Comparison of ENCODE assay signal across 8 mouse cellular contexts in the genomic region with DNA sequence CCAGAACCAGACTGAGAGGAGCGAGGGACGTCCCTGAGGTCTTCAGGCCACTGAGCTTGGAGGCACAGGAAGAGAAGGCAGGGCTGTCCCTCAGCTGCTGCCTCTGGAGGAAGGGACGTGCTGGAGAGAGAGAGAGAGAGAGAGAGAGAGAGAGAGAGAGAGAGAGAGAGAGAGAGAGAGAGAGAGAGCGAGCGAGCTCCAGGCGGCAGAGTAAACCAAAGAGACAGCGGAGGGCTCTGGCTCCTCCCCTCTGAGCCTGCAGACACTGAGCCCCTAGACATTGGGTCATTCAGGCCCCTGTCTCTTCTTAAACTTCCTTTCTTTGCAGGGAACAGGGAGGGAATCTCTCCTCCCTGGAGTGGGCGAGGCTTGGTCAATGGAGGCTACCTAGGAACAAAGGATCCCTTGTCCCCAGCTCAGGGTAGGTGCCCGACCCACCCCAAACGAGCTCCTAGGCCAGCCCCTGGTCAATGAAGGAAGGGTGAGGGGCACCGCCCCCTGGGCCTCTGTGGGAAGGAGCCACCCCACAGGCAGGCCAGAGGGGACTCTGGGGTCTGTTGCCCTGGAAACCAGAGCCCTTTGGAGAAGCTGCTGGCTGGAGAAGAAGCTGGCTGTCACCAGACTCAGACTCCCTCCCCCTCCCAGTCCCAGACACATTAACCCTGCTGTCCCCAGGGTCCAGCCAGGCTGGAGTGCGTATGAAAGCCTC. TPM values are rescaled to one million over a fixed set of nuclear protein-coding genes. Genes with fewer than 3 reads are reported as not detected.
DNase-seq lines count a peak whose midpoint lies in the region; ATAC-seq and TF ChIP-seq lines count a peak whose summit lies in the region.

No protein-coding gene starts in this region.

- no peaks in the 10 kb centered on the region for H3K36me3 ChIP-seq in forebrain, postnatal 0 days (ENCODE audit: insufficient read depth)
- peaks cover 8% of the 10 kb centered on the region for H3K36me3 ChIP-seq in hindbrain, embryonic 12.5 days
- H3K36me3 ChIP-seq in small intestine, adult 2 months (ENCODE audit: control insufficient read depth, insufficient read depth, low read length): no peaks in the 10 kb centered on the region

- ATAC-seq in forebrain, postnatal 0 days: peak; percentile 89
- ATAC-seq in hindbrain, embryonic 12.5 days (ENCODE audit: low FRiP score): peak; percentile 87

- no peak overlapping the region for H3K4me3 ChIP-seq in lung, adult 2 months (replicated peaks; ENCODE audit: extremely low read depth, low read depth, low read length)
- H3K4me3 ChIP-seq in forebrain, postnatal 0 days (ENCODE audit: low read depth, low read length): no peak overlapping the region
- H3K4me3 ChIP-seq in hindbrain, embryonic 12.5 days: no peak overlapping the region
- no peak overlapping the region for H3K4me3 ChIP-seq in small intestine, adult 2 months (ENCODE audit: low read depth, low read length)

- peak overlapping the region; percentile 80 for H3K27ac ChIP-seq in forebrain, postnatal 0 days (ENCODE audit: low read depth, low read length)
- H3K27ac ChIP-seq in hindbrain, embryonic 12.5 days: peak overlapping the region; percentile 95
- H3K27ac ChIP-seq in small intestine, adult 2 months (ENCODE audit: insufficient read depth, low read depth, low read length): peak overlapping the region; percentile 9; the same call in 1 of the 2 replicates

- peak overlapping the region; percentile 29 for H3K4me2 ChIP-seq in forebrain, postnatal 0 days (ENCODE audit: low read depth)
- H3K4me2 ChIP-seq in hindbrain, embryonic 12.5 days (replicated peaks): peak overlapping the region; percentile 38

- H3K9ac ChIP-seq in forebrain, postnatal 0 days: peak overlapping the region; percentile 22; the same call in 1 of the 2 replicates
- H3K9ac ChIP-seq in hindbrain, embryonic 12.5 days: peak overlapping the region; percentile 46

- 0 out of 2 replicates have a peak, but pooled peaks have one; percentile 25 for TF ChIP-seq POLR2A in lung, adult 2 months (IDR thresholded peaks at IDR 0.05; ENCODE audit: borderline replicate concordance, extremely low read depth, low read depth, low read length)
- no peak for TF ChIP-seq POLR2A in small intestine, adult 2 months (IDR thresholded peaks at IDR 0.05; ENCODE audit: low read depth, low read length)

- no peak for DNase-seq in lung, adult 2 months
- DNase-seq in lung, postnatal 25 days (ENCODE audit: low spot score): no peak
- DNase-seq in forebrain, postnatal 0 days: peak; percentile 74
- DNase-seq in layer of hippocampus, postnatal 14 days (ENCODE audit: low spot score in 2 of 2): peak; percentile 67 to 79
- peak; percentile 53 to 83 for DNase-seq in lung, postnatal 4 days
- no peak for DNase-seq in gastrocnemius, postnatal 10 days

- H3K4me1 ChIP-seq in lung, adult 2 months (ENCODE audit: control insufficient read depth, insufficient read depth, low read length): peaks cover 4% of the 10 kb centered on the region
- peaks cover 18% of the 10 kb centered on the region for H3K4me1 ChIP-seq in forebrain, postnatal 0 days (ENCODE audit: insufficient read depth)
- H3K4me1 ChIP-seq in hindbrain, embryonic 12.5 days: peaks cover 59% of the 10 kb centered on the region
- H3K4me1 ChIP-seq in small intestine, adult 2 months (ENCODE audit: control insufficient read depth, insufficient read depth, insufficient read length, low read length): peaks cover 6% of the 10 kb centered on the region

- 29% methylated on average over 11 of the region's 12 CpGs for WGBS in lung, adult 2 months
- WGBS in forebrain, postnatal 0 days: 5% methylated on average over 11 of the region's 12 CpGs
- 2% methylated on average over 11 of the region's 12 CpGs for WGBS in hindbrain, embryonic 12.5 days
- WGBS in small intestine, adult 2 months: 21% methylated on average over 11 of the region's 12 CpGs

- TF ChIP-seq CTCF in lung, adult 2 months (IDR thresholded peaks at IDR 0.05; ENCODE audit: insufficient read depth, low read length): no peak
- TF ChIP-seq CTCF in forebrain, postnatal 0 days (IDR thresholded peaks at IDR 0.05; ENCODE audit: low read depth): no peak
- TF ChIP-seq CTCF in small intestine, adult 2 months (IDR thresholded peaks at IDR 0.05; ENCODE audit: extremely low read depth, insufficient read length, insufficient replicate concordance, low read depth, low read length): no peak

- H3K9me3 ChIP-seq in forebrain, postnatal 0 days (ENCODE audit: low read length): no peaks in the 10 kb centered on the region
- no peaks in the 10 kb centered on the region for H3K9me3 ChIP-seq in hindbrain, embryonic 12.5 days (replicated peaks)

- H3K27me3 ChIP-seq in forebrain, postnatal 0 days (ENCODE audit: insufficient read depth, low read length): no peaks in the 10 kb centered on the region
- no peaks in the 10 kb centered on the region for H3K27me3 ChIP-seq in hindbrain, embryonic 12.5 days
- H3K27me3 ChIP-seq in small intestine, adult 2 months (ENCODE audit: control insufficient read depth, insufficient read depth, low read length): no peaks in the 10 kb centered on the region

RNA-seq across cellular contexts. Expression of gene Arhgef10l, which starts 41.2 kb away (rescaled TPM):
- polyA plus RNA-seq in lung, adult 2 months (2012; rRNA removed): 29.2 and 34.6 TPM in 2 replicates
- 52.5 and 59.0 TPM in 2 replicates for total RNA-seq in forebrain, postnatal 0 days (2014; rRNA removed)
- polyA plus RNA-seq in forebrain, postnatal 0 days (2015; fragmentation: Nextera tagmentation; extraction: Ambion mirVana): 13.8 and 16.5 TPM in 2 replicates
- polyA plus RNA-seq in hindbrain, embryonic 12.5 days (2016; fragmentation: Nextera tagmentation; extraction: Ambion mirVana): 31.2 and 31.7 TPM in 2 replicates
- total RNA-seq in layer of hippocampus, postnatal 14 days (2021): 10 to 100 TPM; 48.8 to 50.8 TPM
- polyA plus RNA-seq in small intestine, adult 2 months (2012; rRNA removed): 10.4 and 14.2 TPM in 2 replicates
- total RNA-seq in gastrocnemius, postnatal 10 days (2021): 10 to 100 TPM; 50.3 to 53.7 TPM

Comparison
In these comparisons a context has a peak if more than half of its experiments do, and no peak if none do; other contexts are left out.
1. DNase-seq: peak in forebrain, postnatal 0 days (single experiment), layer of hippocampus, postnatal 14 days (2 of 2) and lung, postnatal 4 days (2 of 2); none in lung, adult 2 months (single experiment), lung, postnatal 25 days (single experiment) and gastrocnemius, postnatal 10 days (single experiment).
2. H3K27ac ChIP-seq: peak in every context shown above with its lines; median percentile 95 in hindbrain, embryonic 12.5 days; 80 in forebrain, postnatal 0 days; 9 in small intestine, adult 2 months.